ENCODE assay signal across 9 mouse cellular contexts in the genomic region with DNA sequence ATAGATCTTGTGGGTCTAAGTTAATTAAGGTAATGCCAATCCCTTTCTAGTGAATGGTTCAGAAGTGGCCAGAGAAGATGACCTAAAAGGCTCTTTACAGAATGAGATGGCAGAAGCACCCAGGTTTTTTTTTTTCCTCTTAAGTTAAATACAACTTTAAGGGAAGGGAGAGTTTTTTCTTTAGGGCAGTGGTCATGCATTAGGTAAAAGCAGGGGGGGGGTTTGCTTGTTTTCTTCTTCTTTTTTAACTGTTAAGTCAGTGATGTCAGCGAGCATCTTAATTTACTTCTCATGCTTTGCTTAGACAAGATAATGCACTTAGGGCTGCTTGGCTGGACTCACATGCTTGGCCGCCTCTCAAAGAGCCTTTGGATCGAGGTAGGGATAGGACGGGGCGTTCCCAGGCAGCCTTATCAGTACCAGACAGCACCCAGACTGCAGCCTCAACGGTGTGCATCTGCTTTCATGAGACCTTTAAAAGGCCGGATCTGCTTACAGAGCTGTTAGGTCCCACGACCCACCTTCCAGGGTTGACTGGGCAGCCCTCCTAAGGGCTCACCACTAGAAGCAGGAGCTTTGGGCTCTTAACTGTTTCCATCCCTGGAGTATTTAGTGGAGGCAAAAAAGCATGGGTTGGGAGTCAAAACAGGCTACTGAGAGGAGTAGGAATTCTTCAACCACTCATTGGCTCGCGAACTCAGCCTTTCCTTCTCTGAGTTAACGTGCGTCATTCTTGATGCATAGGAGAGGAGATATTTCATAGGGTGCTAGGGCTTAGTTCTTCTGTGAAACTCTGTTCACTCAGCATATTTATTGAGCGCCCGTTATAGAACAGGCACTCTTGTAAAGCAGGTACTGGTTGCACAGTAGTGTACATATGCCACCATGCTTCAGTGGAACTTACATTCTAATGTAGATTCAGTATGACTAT. TPM values are rescaled to one million over a fixed set of nuclear protein-coding genes. Genes with fewer than 3 reads are reported as not detected.
A peak's percentile ranks its signal among the peaks of the same experiment; 100 is the strongest.
DNase-seq lines count a peak whose midpoint lies in the region; ATAC-seq and TF ChIP-seq lines count a peak whose summit lies in the region.
"Had no signal": no experiment of that assay in that cellular context is flagged by ENCODE, and none has a peak within 500 bp of the region (broad histone marks: within the 10 kb centered on the region; RNA-seq: fewer than 3 reads in every experiment).

No protein-coding gene starts in this region.

- no peak overlapping the region for H3K27ac ChIP-seq in kidney, embryonic 16.5 days (ENCODE audit: low read length)
- H3K27ac ChIP-seq in cerebellum, adult 2 months (ENCODE audit: insufficient read depth, low read length) = no peak overlapping the region

- intact Hi-C loops in gastrocnemius, postnatal 36 days (cut with DNase I) = no loop called here

- H3K4me2 ChIP-seq in kidney, embryonic 16.5 days (replicated peaks; ENCODE audit: low read depth, low read length) = no peak overlapping the region

- H3K36me3 ChIP-seq in kidney, embryonic 16.5 days (ENCODE audit: insufficient read depth, low read length) = no peaks in the 10 kb centered on the region

- TF ChIP-seq CTCF in cerebellum, adult 2 months (IDR thresholded peaks at IDR 0.05; ENCODE audit: borderline replicate concordance, insufficient read depth, low read depth, low read length) = no peak

- 58% methylated on average over 14 of the region's 14 CpGs for WGBS in kidney, embryonic 16.5 days
- WGBS in cerebellum, adult 2 months = 52% methylated on average over 14 of the region's 14 CpGs

- H3K4me1 ChIP-seq in kidney, embryonic 16.5 days (ENCODE audit: insufficient read depth, low read length) = peaks cover 8% of the 10 kb centered on the region
- no peaks in the 10 kb centered on the region for H3K4me1 ChIP-seq in cerebellum, adult 2 months (ENCODE audit: control insufficient read depth, insufficient read depth, low read length)

- no peak for TF ChIP-seq POLR2A in cerebellum, adult 2 months (IDR thresholded peaks at IDR 0.05; ENCODE audit: borderline replicate concordance, insufficient read depth, low read length)

- peaks cover 30% of the 10 kb centered on the region for H3K27me3 ChIP-seq in kidney, embryonic 16.5 days (ENCODE audit: insufficient read depth, low read length)
- no peaks in the 10 kb centered on the region for H3K27me3 ChIP-seq in cerebellum, adult 2 months (ENCODE audit: control insufficient read depth, insufficient read depth, low read length)

- DNase-seq in kidney, postnatal 10 days = no peak
- DNase-seq in c-Kit-negative CD71-positive TER-119-positive erythroid progenitor cells, embryonic 14.5 days (ENCODE audit: low read depth, low spot score) = peak; percentile 88
- DNase-seq in frontal cortex, adult 2 months (ENCODE audit: extremely low spot score in 1 of 2, low spot score in 1 of 2) = no peak
- no peak for DNase-seq in gastrocnemius, postnatal 36 days
- no peak for DNase-seq in cerebellum, adult 2 months
- DNase-seq: midbrain, embryonic 14.5 days had no signal

- H3K4me3 ChIP-seq in kidney, embryonic 16.5 days (ENCODE audit: low read length) = no peak overlapping the region
- H3K4me3 ChIP-seq in cerebellum, adult 2 months (replicated peaks; ENCODE audit: insufficient read depth, low read depth, low read length) = no peak overlapping the region

- no peak overlapping the region for H3K9ac ChIP-seq in kidney, embryonic 16.5 days (replicated peaks; ENCODE audit: low read length)

- peak; percentile 77; the same call in 1 of the 2 replicates for ATAC-seq in kidney, embryonic 16.5 days (ENCODE audit: low FRiP score, low TSS enrichment)
- ATAC-seq in erythroid progenitor cell, adult 5-6 weeks (replicated peaks; ENCODE audit: low FRiP score, poor library complexity, severe bottlenecking) = peak; percentile 91
- peak; percentile 88 for ATAC-seq in megakaryocyte progenitor cell, adult 5-6 weeks (replicated peaks; ENCODE audit: poor library complexity)

- no peaks in the 10 kb centered on the region for H3K9me3 ChIP-seq in kidney, embryonic 16.5 days (ENCODE audit: low read length)

RNA-seq across cellular contexts. Expression of a gene that starts 49.9 kb away (rescaled TPM):
- 87.8 and 94.9 TPM in 2 replicates for polyA plus RNA-seq in kidney, embryonic 16.5 days (2015; fragmentation: Nextera tagmentation; extraction: Ambion mirVana)
- total RNA-seq in erythroid progenitor cell, adult 5-6 weeks (2015; ENCODE audit: low replicate concordance) = 181 and 202 TPM in 2 replicates
- 166 and 182 TPM in 2 replicates for total RNA-seq in erythroid progenitor cell, adult 5-6 weeks (2017; ENCODE audit: low replicate concordance)
- 54.3 and 70.0 TPM in 2 replicates for total RNA-seq in megakaryocyte progenitor cell, adult 5-6 weeks (2015)
- 25.5 and 30.3 TPM in 2 replicates for total RNA-seq in megakaryocyte progenitor cell, adult 5-6 weeks (2017)
- 31.0 and 32.3 TPM in 2 replicates for polyA plus RNA-seq in frontal cortex, adult 2 months (2012; rRNA removed)
- 100 to 1,000 TPM; 303 to 325 TPM for total RNA-seq in gastrocnemius, postnatal 36 days (2021)
- 25.2 and 25.5 TPM in 2 replicates for polyA plus RNA-seq in cerebellum, adult 2 months (2012; rRNA removed)
